Mouse (Mus musculus) ES-E14 (cell line): ENCODE data around the gene Zfp503.

Source experiments
- CHD2 ChIP-seq: IDR thresholded peaks from 2 replicates; pipeline ENCODE4 v1.6.1; 2014; ENCODE audit warnings: mild to moderate bottlenecking, low read depth, low read length, inconsistent platforms
- MAFK ChIP-seq: IDR thresholded peaks from 2 replicates; pipeline ENCODE4 v1.6.1; 2014; ENCODE audit warnings: mild to moderate bottlenecking, low read depth, low read length, inconsistent platforms; ENCODE audit not compliant: insufficient read depth
- ZC3H11A ChIP-seq: IDR thresholded peaks from 2 replicates; pipeline ENCODE4 v1.6.1; 2012; ENCODE audit warnings: low read depth, mild to moderate bottlenecking, inconsistent platforms, low read length, borderline replicate concordance
- ZNF384 ChIP-seq: IDR thresholded peaks from 2 replicates; pipeline ENCODE4 v1.6.1; 2012; ENCODE audit warnings: low read depth, low read length, inconsistent platforms

- TF ChIP-seq ZC3H11A (no peak), MAFK (no peak), ZNF384 (no peak), CHD2 (no peak)
Measured at GRCm38 (mm10) chr14:22007006-22007405, 17.6 kb upstream of the Zfp503 start.
